Mouse (Mus musculus) lung, embryonic 14.5 days (tissue): ENCODE measurements around the gene Rab11fip3. TPM values are rescaled to one million over a fixed set of nuclear protein-coding genes. Genes with fewer than 3 reads are reported as not detected.

Source experiments
- ATAC-seq: fragments of 200-750 bp; cut with Nextera tagmentation; 2 replicates; pipeline ENCODE4 v1.8.0; 2017; ENCODE audit warnings: mild to moderate bottlenecking, moderate TSS enrichment, moderate library complexity; ENCODE audit not compliant: insufficient read depth
- DNase-seq: peaks from one replicate; pipeline ENCODE4 v3.0.0-alpha.2; 2015
- H3K27ac ChIP-seq: fragments of 300-500 bp; sonication (generic); 2 replicates; pipeline ENCODE4 v1.5.1; 2014; ENCODE audit warnings: low read depth, mild to moderate bottlenecking, moderate library complexity
- H3K27me3 ChIP-seq: fragments of 300-500 bp; sonication (generic); 2 replicates; pipeline ENCODE4 v1.6.1; 2014; ENCODE audit warnings: low read length, control low read depth; ENCODE audit not compliant: insufficient read depth
- H3K36me3 ChIP-seq: fragments of 300-500 bp; sonication (generic); 2 replicates; pipeline ENCODE4 v1.6.1; 2014; ENCODE audit warnings: control low read depth; ENCODE audit not compliant: insufficient read depth
- H3K4me1 ChIP-seq: fragments of 300-500 bp; sonication (generic); 2 replicates; pipeline ENCODE4 v1.6.1; 2014; ENCODE audit warnings: antibody characterized with exemption, control low read depth; ENCODE audit not compliant: insufficient read depth
- H3K4me2 ChIP-seq: fragments of 300-500 bp; sonication (generic); 2 replicates; pipeline ENCODE4 v1.6.1; 2014; ENCODE audit warnings: mild to moderate bottlenecking
- H3K4me3 ChIP-seq: fragments of 300-500 bp; sonication (generic); 2 replicates; pipeline ENCODE4 v1.5.1; 2014; ENCODE audit warnings: low read depth, low read length
- H3K9ac ChIP-seq: fragments of 300-500 bp; sonication (generic); 2 replicates; pipeline ENCODE4 v1.6.1; 2014
- H3K9me3 ChIP-seq: fragments of 300-500 bp; sonication (generic); 2 replicates; pipeline ENCODE4 v1.6.1; 2016; ENCODE audit warnings: low read depth, low read length, control low read depth
- CTCF ChIP-seq: IDR thresholded peaks from 2 replicates; pipeline ENCODE4 v1.5.1; 2016; ENCODE audit warnings: antibody characterized with exemption, low read depth
- WGBS: fragments of 180-500 bp; shearing (Covaris S2); extraction: QIAGEN DNeasy Blood & Tissue Kit; methylation state at CpG from one replicate; pipeline ENCODE4 v1.1.7; 2014; 5-methylcytosine and 5-hydroxymethylcytosine counted together
- polyA plus RNA-seq: library from polyadenylated mRNA; unstranded; fragments of >200 nt; fragmentation: Nextera tagmentation; extraction: Ambion mirVana; gene quantifications from 2 replicates; pipeline ENCODE4 v1.2.1, GENCODE M21; 2014

Rab11fip3 gene
- polyA plus RNA-seq, 1 experiment from 2014 or later = 15.3 TPM

- Histone ChIP-seq H3K36me3 (0 out of 2 replicates have a peak, but pooled peaks cover 13% of the 10 kb centered on the region), H3K4me1 (no peaks in the 10 kb centered on the region), H3K27me3 (no peaks in the 10 kb centered on the region), H3K4me2 (no peak overlapping the region), H3K27ac (no peak overlapping the region), H3K4me3 (no peak overlapping the region), H3K9me3 (no peaks in the 10 kb centered on the region), H3K9ac (no peak overlapping the region)
- DNase-seq (no peak), ATAC-seq (no peak)
- no peak for TF ChIP-seq CTCF
- 89% methylated on average over 5 of the region's 5 CpGs for WGBS
Measured at GRCm38 (mm10) chr17:26031583-26031982, 37.8 kb downstream of the Rab11fip3 start.

GRCm38 (mm10) chr17:26028261-26028660 lies 41.1 kb downstream of the Rab11fip3 start:
- 93% methylated on average over 4 of the region's 4 CpGs for WGBS
- Histone ChIP-seq H3K36me3 (peaks cover 15% of the 10 kb centered on the region; the same call in 1 of the 2 replicates), H3K4me1 (no peaks in the 10 kb centered on the region), H3K27ac (no peak overlapping the region), H3K4me3 (no peak overlapping the region), H3K9me3 (no peaks in the 10 kb centered on the region), H3K4me2 (no peak overlapping the region), H3K9ac (no peak overlapping the region), H3K27me3 (no peaks in the 10 kb centered on the region)
- no peak for DNase-seq
- no peak for TF ChIP-seq CTCF
- ATAC-seq = no peak

- no peak for ATAC-seq
- Histone ChIP-seq H3K4me3 (no peak overlapping the region), H3K9me3 (no peaks in the 10 kb centered on the region), H3K9ac (no peak overlapping the region), H3K36me3 (peaks cover 11% of the 10 kb centered on the region; the same call in 1 of the 2 replicates), H3K27me3 (no peaks in the 10 kb centered on the region), H3K4me2 (no peak overlapping the region), H3K4me1 (no peaks in the 10 kb centered on the region), H3K27ac (no peak overlapping the region)
- WGBS = 91% methylated on average over 9 of the region's 9 CpGs
- no peak for DNase-seq
- no peak for TF ChIP-seq CTCF
Measured at GRCm38 (mm10) chr17:26024674-26025073, 44.7 kb downstream of the Rab11fip3 start.

GRCm38 (mm10) chr17:26023966-26024365 lies 45.4 kb downstream of the Rab11fip3 start:
- no peak overlapping the region for H3K27ac ChIP-seq
- ATAC-seq (no peak), DNase-seq (no peak)
- peaks cover 11% of the 10 kb centered on the region; the same call in 1 of the 2 replicates for H3K36me3 ChIP-seq
- TF ChIP-seq CTCF = no peak
- H3K27me3 ChIP-seq = no peaks in the 10 kb centered on the region
- 89% methylated on average over 8 of the region's 8 CpGs for WGBS
- no peak overlapping the region for H3K4me3 ChIP-seq
- H3K4me2 ChIP-seq = no peak overlapping the region
- H3K4me1 ChIP-seq = no peaks in the 10 kb centered on the region
- no peak overlapping the region for H3K9ac ChIP-seq
- H3K9me3 ChIP-seq = no peaks in the 10 kb centered on the region

GRCm38 (mm10) chr17:26023181-26023580 lies 46.2 kb downstream of the Rab11fip3 start:
- WGBS = 84% methylated on average over 5 of the region's 5 CpGs
- H3K27me3 ChIP-seq = no peaks in the 10 kb centered on the region
- no peak overlapping the region for H3K27ac ChIP-seq
- H3K9me3 ChIP-seq = no peaks in the 10 kb centered on the region
- H3K9ac ChIP-seq = no peak overlapping the region
- H3K36me3 ChIP-seq = peaks cover 11% of the 10 kb centered on the region; the same call in 1 of the 2 replicates
- ATAC-seq = no peak
- H3K4me2 ChIP-seq = no peak overlapping the region
- no peak for DNase-seq
- TF ChIP-seq CTCF = no peak
- H3K4me3 ChIP-seq = no peak overlapping the region
- no peaks in the 10 kb centered on the region for H3K4me1 ChIP-seq

- Histone ChIP-seq H3K36me3 (peaks cover 11% of the 10 kb centered on the region; the same call in 1 of the 2 replicates), H3K27me3 (no peaks in the 10 kb centered on the region), H3K4me2 (no peak overlapping the region), H3K9ac (no peak overlapping the region), H3K4me1 (no peaks in the 10 kb centered on the region), H3K9me3 (no peaks in the 10 kb centered on the region), H3K27ac (no peak overlapping the region), H3K4me3 (no peak overlapping the region)
- WGBS = 60% methylated on average over 9 of the region's 9 CpGs
- no peak for TF ChIP-seq CTCF
- ATAC-seq (no peak), DNase-seq (no peak)
Measured at GRCm38 (mm10) chr17:26021728-26022341, 47.5 kb downstream of the Rab11fip3 start.

- H3K27ac ChIP-seq = no peak overlapping the region
- no peak overlapping the region for H3K9ac ChIP-seq
- ATAC-seq = no peak
- WGBS = 84% methylated on average over 7 of the region's 7 CpGs
- H3K36me3 ChIP-seq = peaks cover 7% of the 10 kb centered on the region; the same call in 1 of the 2 replicates
- no peaks in the 10 kb centered on the region for H3K4me1 ChIP-seq
- H3K4me3 ChIP-seq = no peak overlapping the region
- no peak for TF ChIP-seq CTCF
- H3K27me3 ChIP-seq = no peaks in the 10 kb centered on the region
- no peaks in the 10 kb centered on the region for H3K9me3 ChIP-seq
- no peak overlapping the region for H3K4me2 ChIP-seq
- no peak for DNase-seq
Measured at GRCm38 (mm10) chr17:26020848-26021347, 48.5 kb downstream of the Rab11fip3 start.
